Mouse (Mus musculus) ES-E14 (cell line): ENCODE measurements around the gene Car11. TPM values are rescaled to one million over a fixed set of nuclear protein-coding genes. Genes with fewer than 3 reads are reported as not detected.

Experiments
- DNase-seq: peaks from one replicate; pipeline ENCODE4 v3.0.0-alpha.2; 2013; ENCODE audit warnings: low read depth, low spot score
- H3K27ac ChIP-seq: 2 replicates; pipeline ENCODE4 v1.5.1; 2012; ENCODE audit warnings: low read depth, mild to moderate bottlenecking, low read length, moderate library complexity, mixed read lengths; ENCODE audit not compliant: poor library complexity, insufficient read depth, severe bottlenecking
- H3K36me3 ChIP-seq: 2 replicates; pipeline ENCODE4 v1.6.1; 2012; ENCODE audit warnings: mild to moderate bottlenecking, low read length, moderate library complexity, mixed read lengths; ENCODE audit not compliant: control insufficient read depth, poor library complexity, insufficient read depth, severe bottlenecking
- H3K4me1 ChIP-seq, 2 experiments: fragments of 150-350 bp in 1 of 2; sonication (generic) in 1 of 2; 2 replicates each; pipeline ENCODE4 v1.6.1; 2012; ENCODE audit warnings: low read length in 2 of 2, mild to moderate bottlenecking in 1 of 2, mixed read lengths in 1 of 2; ENCODE audit not compliant: control insufficient read depth in 2 of 2, insufficient read depth in 2 of 2, poor library complexity in 1 of 2
- H3K4me3 ChIP-seq, 2 experiments: fragments of 150-350 bp in 1 of 2; sonication (generic) in 1 of 2; 2 replicates each; pipeline ENCODE4 v1.5.1; 2012; ENCODE audit warnings: low read length in 2 of 2, low read depth in 1 of 2, mild to moderate bottlenecking in 1 of 2, mixed read lengths in 1 of 2; ENCODE audit not compliant: insufficient read depth in 1 of 2, poor library complexity in 1 of 2, severe bottlenecking in 1 of 2
- H3K9ac ChIP-seq: 2 replicates; pipeline ENCODE4 v1.6.1; 2012; ENCODE audit warnings: low read depth, mild to moderate bottlenecking, low read length, mixed read lengths; ENCODE audit not compliant: poor library complexity, insufficient read depth, severe bottlenecking
- H3K9me3 ChIP-seq: fragments of 150-350 bp; sonication (generic); 2 replicates; pipeline ENCODE4 v1.6.1; 2012; ENCODE audit warnings: low read depth, mild to moderate bottlenecking, low read length; ENCODE audit not compliant: control insufficient read depth, insufficient read depth
- CHD2 ChIP-seq: IDR thresholded peaks from 2 replicates; pipeline ENCODE4 v1.6.1; 2014; ENCODE audit warnings: mild to moderate bottlenecking, low read depth, low read length, inconsistent platforms
- HCFC1 ChIP-seq: IDR thresholded peaks from 2 replicates; pipeline ENCODE4 v1.6.1; 2012; ENCODE audit warnings: low read length, inconsistent platforms, borderline replicate concordance; ENCODE audit not compliant: insufficient read depth
- MAFK ChIP-seq: IDR thresholded peaks from 2 replicates; pipeline ENCODE4 v1.6.1; 2014; ENCODE audit warnings: mild to moderate bottlenecking, low read depth, low read length, inconsistent platforms; ENCODE audit not compliant: insufficient read depth
- ZC3H11A ChIP-seq: IDR thresholded peaks from 2 replicates; pipeline ENCODE4 v1.6.1; 2012; ENCODE audit warnings: low read depth, mild to moderate bottlenecking, inconsistent platforms, low read length, borderline replicate concordance
- ZNF384 ChIP-seq: IDR thresholded peaks from 2 replicates; pipeline ENCODE4 v1.6.1; 2012; ENCODE audit warnings: low read depth, low read length, inconsistent platforms
- in situ Hi-C, 2 experiments: fragments of 600-800 bp; cut with MboI; formaldehyde crosslinking; loops; one replicate each; pipeline ENCODE4 v1.15.1; 2025; ENCODE audit warnings: low sequenced_read_pairs in 2 of 2, inconsistent platforms in 1 of 2; ENCODE audit not compliant: unreplicated experiment in 2 of 2
- total RNA-seq: library from RNA; depleted of rRNA; stranded (reverse); fragments of 300-350 nt; gene quantifications from 2 replicates; pipeline ENCODE4 v1.2.3, GENCODE M21; 2012

Gene Car11
- total RNA-seq, 1 experiment, result 4.4 TPM

- H3K9ac ChIP-seq, result peak overlapping the region; percentile 55; the same call in 1 of the 2 replicates
- no peak for DNase-seq
These were observed 5.8 kb downstream of the Car11 start for GRCm38 (mm10) chr7:45705443-45705864.

DNA sequence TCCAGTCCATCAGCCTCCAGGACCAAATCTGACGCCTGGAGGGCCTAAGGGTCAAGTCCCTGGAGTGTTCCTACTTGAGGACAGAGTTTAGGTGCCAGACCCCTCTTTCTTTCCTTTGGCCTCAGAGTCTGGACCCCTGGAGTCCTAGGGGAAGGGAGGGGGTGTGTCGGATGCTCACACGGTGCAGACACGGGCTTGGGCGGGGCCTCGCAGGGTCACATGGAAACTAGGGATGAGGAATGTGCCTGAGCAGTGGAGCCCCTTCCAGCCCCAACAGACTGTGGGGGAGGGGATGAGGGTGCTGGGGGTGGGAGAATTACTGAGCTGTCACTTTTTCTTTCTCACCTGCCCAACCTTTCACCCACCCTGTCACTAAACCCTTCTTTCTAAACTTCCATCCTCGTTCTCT is 6.2 kb downstream of the Car11 start:
- Histone ChIP-seq H3K27ac (no peak overlapping the region), H3K4me1 (peaks cover 5 to 28% of the 10 kb centered on the region in 2 experiments; a peak in 3 of 4 replicates)
- no peak for DNase-seq

More at GRCm38 (mm10) chr7:45705443-45705864, 5.8 kb downstream of the Car11 start:
- peaks cover 5 to 24% of the 10 kb centered on the region in 2 experiments; a peak in 3 of 4 replicates for H3K4me1 ChIP-seq
- peak overlapping the region; percentile 80 to 85 for H3K4me3 ChIP-seq
- TF ChIP-seq MAFK (no peak), CHD2 (no peak), HCFC1 (no peak), ZNF384 (no peak), ZC3H11A (no peak)
- no peaks in the 10 kb centered on the region for H3K9me3 ChIP-seq
- in situ Hi-C loops, result no loop called here
- H3K27ac ChIP-seq, result no peak overlapping the region
- peaks cover 2% of the 10 kb centered on the region; the same call in 1 of the 2 replicates for H3K36me3 ChIP-seq

DNA sequence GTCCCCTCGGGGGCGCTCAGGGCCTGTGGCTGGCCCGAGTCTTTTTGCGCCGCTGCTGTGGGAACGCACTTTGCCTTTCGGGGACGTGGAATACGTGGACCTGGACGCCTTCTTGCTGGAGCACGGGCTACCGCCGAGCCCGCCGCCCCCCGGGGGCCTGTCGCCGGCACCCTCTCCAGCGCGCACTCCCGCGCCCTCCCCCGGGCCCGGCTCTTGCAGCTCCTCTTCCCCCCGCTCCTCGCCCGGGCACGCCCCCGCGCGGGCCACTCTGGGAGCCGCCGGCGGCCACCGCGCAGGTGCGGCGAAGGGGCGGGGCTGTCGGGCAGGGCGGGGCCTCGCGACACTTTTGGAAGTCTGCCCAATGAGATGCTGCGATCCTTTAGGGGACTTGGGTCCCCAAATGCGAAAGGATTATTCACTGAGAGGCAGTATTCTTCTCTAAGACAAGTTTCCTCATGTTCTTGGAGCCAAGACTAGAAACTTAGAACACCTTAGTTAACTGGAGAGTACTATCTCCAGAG is 7.1 kb downstream of the Car11 start:
- DNase-seq, result no peak
- H3K4me1 ChIP-seq, result peaks cover 5 to 30% of the 10 kb centered on the region in 2 experiments; a peak in 3 of 4 replicates
- H3K36me3 ChIP-seq, result peaks cover 14% of the 10 kb centered on the region; the same call in 1 of the 2 replicates
- in situ Hi-C loops, result no loop called here
- H3K9me3 ChIP-seq, result no peaks in the 10 kb centered on the region
- peak overlapping the region; percentile 83 for H3K9ac ChIP-seq
- H3K4me3 ChIP-seq, result peak overlapping the region; percentile 80 to 85
- no peak for TF ChIP-seq CHD2
- TF ChIP-seq HCFC1, result no peak
- no peak for TF ChIP-seq MAFK
- no peak for TF ChIP-seq ZNF384
- no peak for TF ChIP-seq ZC3H11A
- H3K27ac ChIP-seq, result peak overlapping the region; percentile 56

More for the DNA sequence above, 6.2 kb downstream of the Car11 start:
- in situ Hi-C loops, result no loop called here
- no peak for TF ChIP-seq MAFK
- TF ChIP-seq CHD2, result no peak
- no peak for TF ChIP-seq ZC3H11A
- TF ChIP-seq HCFC1, result no peak
- TF ChIP-seq ZNF384, result no peak
- Histone ChIP-seq H3K9me3 (no peaks in the 10 kb centered on the region), H3K4me3 (peak overlapping the region; percentile 80 to 85), H3K9ac (peak overlapping the region; percentile 83; the same call in 1 of the 2 replicates), H3K36me3 (peaks cover 6% of the 10 kb centered on the region; the same call in 1 of the 2 replicates)

DNA sequence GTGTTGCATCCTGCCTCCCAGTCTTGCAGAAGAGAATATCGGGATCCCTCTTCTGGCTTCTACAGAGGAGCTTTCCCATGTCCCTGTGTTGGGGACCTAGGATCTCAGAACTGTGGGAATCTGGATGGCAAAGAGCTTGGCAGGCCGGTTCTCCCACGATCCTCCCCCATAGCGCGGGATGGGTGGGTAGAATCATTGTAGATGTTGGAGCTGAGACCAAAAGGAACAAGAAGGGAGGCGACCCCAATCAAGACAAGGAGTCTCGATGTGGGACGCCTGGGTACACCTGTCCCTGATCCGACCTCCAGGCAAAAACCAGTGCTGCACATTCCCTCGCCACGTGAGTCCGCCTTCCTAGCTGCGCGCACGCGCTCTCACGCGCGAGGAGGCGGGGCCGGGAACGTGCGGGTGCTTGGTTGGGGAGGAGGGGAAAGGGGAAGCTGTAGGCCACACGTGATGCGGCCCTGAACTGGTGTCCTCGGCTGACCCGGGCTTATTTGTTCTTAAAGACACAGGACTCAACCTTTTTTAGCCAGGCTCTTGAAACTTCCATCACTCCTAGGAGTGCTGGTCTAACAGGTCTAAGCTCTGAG is 7.8 kb downstream of the Car11 start:
- peak; percentile 87 for DNase-seq
- peaks cover 5 to 33% of the 10 kb centered on the region in 2 experiments; a peak in 3 of 4 replicates for H3K4me1 ChIP-seq

More for the DNA sequence above, 7.8 kb downstream of the Car11 start:
- H3K9me3 ChIP-seq, result no peaks in the 10 kb centered on the region
- peak overlapping the region; percentile 56 to 70 for H3K4me3 ChIP-seq
- H3K36me3 ChIP-seq, result peaks cover 18% of the 10 kb centered on the region; the same call in 1 of the 2 replicates
- in situ Hi-C loops, result no loop called here
- peak overlapping the region; percentile 56 for H3K27ac ChIP-seq
- TF ChIP-seq CHD2, result 0 out of 2 replicates have a peak, but pooled peaks have one; percentile 15
- no peak for TF ChIP-seq HCFC1
- peak overlapping the region; percentile 72 for H3K9ac ChIP-seq
